Mouse (Mus musculus): ENCODE results near the gene Krtap4-1.
"Not testable (repeated sequence)": the region's sequence is repeated elsewhere in the genome, so short reads cannot be mapped to it uniquely, and the experiment has no call there.

The Krtap4-1 gene

GRCm38 (mm10) chr11:99628138-99628537 lies at the start of gene Krtap4-1:
TSS of gene Krtap4-1 (minus strand) at chr11:99628238.
- no peak for DNase-seq

- no peak for DNase-seq
These were observed 37.8 kb upstream of the Krtap4-1 start, which contains the start of gene Krtap4-6 for GRCm38 (mm10) chr11:99665860-99666259. TSS of gene Krtap4-6 (minus strand) at chr11:99665960.

DNA sequence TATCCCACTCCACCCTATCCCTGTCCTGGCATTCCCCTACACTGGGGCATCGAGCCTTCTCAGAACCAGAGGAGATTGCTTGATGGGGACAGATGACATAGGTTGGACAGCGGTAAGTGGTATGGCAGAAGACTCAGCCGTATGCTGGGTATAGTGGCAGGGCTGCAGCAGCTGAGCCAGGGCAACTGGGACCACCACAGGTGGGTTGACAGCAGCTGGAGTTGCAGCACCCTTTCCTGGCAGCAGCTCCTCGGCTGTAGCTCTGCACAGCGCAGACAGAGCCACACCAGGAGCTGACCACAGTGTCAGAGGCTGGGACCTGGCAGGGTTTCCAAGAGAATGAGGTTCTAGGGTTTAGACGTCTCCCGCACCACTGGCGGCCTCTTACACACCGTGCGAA lies 34.8 kb upstream of the Krtap4-1 start:
- no peak for DNase-seq

DNA sequence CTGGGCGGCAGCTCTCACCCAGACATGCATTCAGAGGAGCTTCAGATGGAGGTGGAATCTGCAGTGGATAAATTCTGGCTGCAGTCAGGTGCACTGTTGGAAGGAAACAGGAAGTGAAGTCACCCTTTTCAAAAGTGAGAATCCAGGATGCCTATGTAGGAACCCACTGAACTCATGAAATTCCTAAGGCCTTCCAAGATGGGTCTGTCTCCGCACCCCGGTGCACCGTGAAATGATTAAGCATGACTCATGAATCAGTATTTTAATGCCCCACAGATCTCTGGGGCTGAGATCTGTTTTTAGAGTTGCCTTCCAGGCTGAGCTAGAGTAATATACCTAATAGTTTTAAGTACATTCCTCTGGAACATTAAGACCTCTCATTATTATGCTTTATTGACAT lies 31.2 kb upstream of the Krtap4-1 start:
- no peak for DNase-seq

- DNase-seq: not testable (repeated sequence)
These were observed 30.5 kb upstream of the Krtap4-1 start, which contains the start of gene Gm11563 for GRCm38 (mm10) chr11:99658467-99659010. TSS of gene Gm11563 (minus strand) at chr11:99658960.

DNA sequence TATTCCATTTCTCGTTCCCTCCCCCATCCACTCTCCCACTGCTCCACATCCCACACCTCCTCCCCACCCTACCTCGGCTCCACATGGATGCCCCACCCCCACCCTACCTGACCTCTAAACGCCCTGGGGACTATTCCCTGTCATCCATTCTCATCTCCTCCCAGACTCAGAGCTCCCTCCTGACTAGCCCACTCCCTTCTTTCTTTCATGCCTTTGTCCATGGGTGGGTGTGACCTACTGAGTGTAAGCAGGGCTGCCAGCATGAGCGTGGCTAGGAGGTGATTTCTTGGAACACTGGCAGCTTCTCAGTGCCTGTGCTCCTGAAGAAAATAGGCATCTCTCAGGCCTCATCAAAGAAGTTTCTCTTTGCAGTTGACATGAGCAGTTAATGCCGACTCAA lies 29.0 kb upstream of the Krtap4-1 start:
- no peak for DNase-seq

- DNase-seq: no peak
These were observed 22.1 kb upstream of the Krtap4-1 start, which contains the start of gene Gm11555 for GRCm38 (mm10) chr11:99650136-99650535. TSS of gene Gm11555 (minus strand) at chr11:99650236.

- DNase-seq: no peak
These were observed 18.4 kb upstream of the Krtap4-1 start for GRCm38 (mm10) chr11:99646444-99646843.

- DNase-seq: no peak
These were observed 16.3 kb upstream of the Krtap4-1 start for GRCm38 (mm10) chr11:99644351-99644750.

DNA sequence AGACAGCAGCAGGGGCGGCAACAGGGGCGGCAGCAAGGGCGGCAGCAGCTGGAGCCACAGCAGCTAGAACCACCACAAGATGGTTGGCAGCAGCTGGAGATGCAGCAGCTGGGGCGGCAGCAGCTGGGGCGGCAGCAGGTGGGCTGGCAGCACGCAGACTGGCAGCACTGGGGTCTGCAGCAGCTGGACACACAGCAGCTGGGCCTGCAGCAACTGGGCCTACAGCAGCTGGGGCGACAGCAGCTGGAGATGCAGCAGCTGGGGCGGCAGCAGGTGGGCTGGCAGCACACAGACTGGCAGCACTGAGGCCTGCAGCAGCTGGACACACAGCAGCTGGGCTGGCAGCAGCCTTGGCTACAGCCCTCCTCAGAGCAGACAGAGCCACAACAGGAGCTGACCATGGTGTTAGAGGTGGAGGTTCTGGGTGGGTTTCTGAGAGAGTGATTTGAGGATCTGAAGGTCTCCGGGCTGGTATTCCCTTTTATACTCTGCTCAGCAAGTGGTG lies 15.6 kb upstream of the Krtap4-1 start, which contains the start of gene Krtap4-7:
Gene Krtap4-7 (minus strand): TSS at position 455 of the 505 bp plus-strand sequence.
- not testable (repeated sequence) for DNase-seq

DNA sequence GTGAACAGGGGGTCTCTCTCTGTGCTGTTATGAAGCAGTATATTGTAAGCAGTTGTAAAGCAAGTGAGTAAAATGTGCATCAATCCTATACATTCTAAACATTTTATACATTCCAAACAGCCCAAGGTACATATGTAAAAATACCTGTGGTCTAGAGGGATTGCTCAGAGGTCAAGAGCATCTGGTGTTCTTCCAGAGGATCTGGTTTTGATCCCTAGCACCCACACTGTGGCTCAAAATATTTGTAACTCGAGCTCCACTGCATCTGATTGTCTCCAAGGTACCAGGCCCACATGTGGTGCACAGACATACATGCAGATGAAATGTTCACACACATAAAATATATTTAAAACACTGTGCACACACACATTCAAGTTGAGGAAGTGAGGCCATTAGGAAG lies 12.9 kb upstream of the Krtap4-1 start:
- DNase-seq: no peak

DNA sequence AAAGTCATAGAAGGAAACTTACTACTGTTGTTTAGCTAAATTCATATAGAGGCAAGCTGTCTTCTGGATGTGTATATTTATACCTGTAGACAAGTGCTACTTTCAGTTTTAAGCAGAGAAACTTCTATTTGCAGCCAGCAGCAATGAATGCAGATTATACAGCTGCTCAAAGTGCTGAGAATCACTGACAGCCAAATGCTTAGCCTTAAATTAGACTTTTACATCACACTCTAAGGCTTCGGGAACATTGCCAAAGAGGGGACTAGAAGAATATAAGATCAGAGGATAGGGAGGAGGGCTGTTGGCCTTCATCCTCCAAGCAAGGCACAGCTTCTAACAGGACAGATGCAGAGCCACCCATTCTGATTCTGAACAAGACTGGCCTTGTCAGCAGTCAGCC lies 9.0 kb upstream of the Krtap4-1 start:
- DNase-seq: no peak

- DNase-seq: no peak
These were observed 6.7 kb upstream of the Krtap4-1 start, which contains the start of gene Krtap4-2 for GRCm38 (mm10) chr11:99634653-99635134. TSS of gene Krtap4-2 (minus strand) at chr11:99635084.

GRCm38 (mm10) chr11:99633293-99633692 lies 5.3 kb upstream of the Krtap4-1 start:
- DNase-seq: no peak

GRCm38 (mm10) chr11:99630890-99631289 lies 2.9 kb upstream of the Krtap4-1 start:
- DNase-seq: no peak

GRCm38 (mm10) chr11:99620335-99620734 lies 7.7 kb downstream of the Krtap4-1 start, which contains the start of gene Gm11562:
TSS of gene Gm11562 (minus strand) at chr11:99620435.
- no peak for DNase-seq

- DNase-seq: no peak
These were observed 13.2 kb downstream of the Krtap4-1 start, which contains the start of gene Krtap2-4 for GRCm38 (mm10) chr11:99614796-99615363. TSS of gene Krtap2-4 (minus strand) at chr11:99614846.

- not testable (repeated sequence) for DNase-seq
These were observed 17.9 kb downstream of the Krtap4-1 start, which contains the start of gene Gm11937 for GRCm38 (mm10) chr11:99610089-99610488. TSS of gene Gm11937 (minus strand) at chr11:99610189.

GRCm38 (mm10) chr11:99609126-99609525 lies 18.9 kb downstream of the Krtap4-1 start:
- no peak for DNase-seq

DNA sequence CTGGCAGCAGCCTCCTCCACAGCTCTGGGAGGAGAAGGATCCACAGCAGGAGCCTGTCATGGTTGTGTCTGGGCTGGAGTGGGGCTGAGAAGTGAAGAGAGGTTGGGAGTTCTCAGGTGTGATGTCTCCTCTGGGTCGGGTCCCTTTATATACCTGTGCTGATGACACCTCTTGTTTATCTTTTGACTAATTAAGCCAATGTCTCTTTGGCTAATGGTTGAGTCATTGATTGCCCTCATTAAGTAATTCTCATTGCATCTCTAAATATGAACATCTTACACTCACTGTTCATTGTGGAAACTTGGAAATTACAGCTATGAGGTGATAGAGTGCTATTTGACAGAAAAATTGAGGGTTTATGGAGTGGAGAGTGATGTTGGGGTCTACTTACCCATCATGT lies 24.8 kb downstream of the Krtap4-1 start, which contains the start of gene Gm11938:
Gene Gm11938 (minus strand): TSS at position 101 of the 400 bp plus-strand sequence.
- DNase-seq: not testable (repeated sequence)

GRCm38 (mm10) chr11:99597742-99598141 lies 30.3 kb downstream of the Krtap4-1 start, which contains the start of gene Krtap9-3:
TSS of gene Krtap9-3 (minus strand) at chr11:99598105.
- not testable (repeated sequence) for DNase-seq

DNA sequence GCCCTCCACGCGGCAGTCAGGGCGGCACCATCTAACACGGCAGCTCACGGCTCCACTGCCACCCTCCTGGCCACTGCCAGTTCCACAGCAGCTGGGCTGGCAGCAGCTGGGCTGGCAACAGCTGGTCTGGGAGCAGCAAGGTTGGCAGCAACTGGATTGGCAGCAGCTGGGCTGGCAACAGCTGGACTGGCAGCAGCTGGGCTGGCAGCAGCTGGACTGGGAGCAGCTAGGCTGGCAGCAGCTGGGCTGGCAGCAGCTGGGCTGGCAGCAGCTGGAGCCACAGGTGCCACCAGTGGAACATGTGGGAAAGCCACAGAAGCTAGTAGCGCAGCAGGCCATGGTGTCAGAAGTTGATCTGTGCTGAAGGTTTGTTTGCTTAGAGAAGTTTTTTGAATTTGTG lies 37.1 kb downstream of the Krtap4-1 start, which contains the start of gene Krtap1-3:
Gene Krtap1-3 (minus strand): TSS at position 359 of the 400 bp plus-strand sequence.
- DNase-seq: no peak

DNA sequence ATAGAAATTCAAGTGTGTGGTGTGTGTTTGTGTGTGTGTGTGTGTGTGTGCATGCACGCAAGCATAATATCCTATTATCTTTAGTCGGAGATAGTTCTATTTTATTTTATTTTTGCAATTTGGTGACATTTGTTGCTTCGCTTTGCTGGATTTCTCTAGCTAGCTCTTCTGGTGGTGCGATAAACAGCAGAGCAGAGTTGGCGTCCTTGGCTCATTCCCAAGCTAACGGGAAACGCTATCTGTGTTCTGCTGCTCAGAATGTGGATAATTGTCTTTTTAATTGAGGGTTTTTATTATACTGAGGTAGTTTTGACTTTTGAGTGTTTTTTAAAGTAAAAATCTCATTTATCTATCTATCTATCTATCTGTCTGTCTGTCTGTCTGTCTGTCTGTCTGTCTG lies 42.9 kb downstream of the Krtap4-1 start:
- DNase-seq: no peak
